Mouse (Mus musculus): ENCODE data around the gene R3hdml.

DNA sequence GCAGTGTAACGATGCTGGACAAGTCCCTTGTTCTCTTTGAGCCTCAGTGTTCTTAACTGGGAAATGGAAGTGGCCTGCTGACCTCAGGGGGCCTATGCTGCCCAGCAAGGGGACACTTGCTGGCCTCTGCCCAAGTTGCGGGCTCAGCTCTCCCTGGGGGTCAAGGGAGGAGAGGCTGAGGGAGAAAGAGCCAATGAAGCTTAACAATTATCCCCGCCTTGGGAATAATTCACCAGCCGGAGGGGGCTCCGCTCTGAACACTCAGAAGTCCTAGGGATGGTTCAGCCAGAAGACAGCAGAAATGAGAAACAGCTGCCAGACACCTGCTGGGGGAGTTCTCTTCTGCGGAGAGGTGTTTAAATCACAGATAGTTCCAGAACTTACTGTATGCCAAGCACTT is 57.7 kb downstream of the R3hdml start:
- TF ChIP-seq GATA1 (IDR thresholded peaks at IDR 0.05; ENCODE audit: low read length) (no peak), TAL1 (IDR thresholded peaks at IDR 0.05; ENCODE audit: low read length) (no peak)
